Mouse (Mus musculus) G1E (cell line): ENCODE measurements at regions not wholly inside any gene's neighbourhood (a gene's known extent, or its start where the extent isn't known, plus 50 kb on each side); places are given as distances from the start of the nearest gene placed in this dataset.

ENCODE experiments used
- CTCF ChIP-seq: IDR thresholded peaks from 2 replicates; pipeline ENCODE4 v1.5.1; 2012; ENCODE audit warnings: low read depth, low read length, inconsistent platforms, mixed read lengths
- GATA1 ChIP-seq: IDR thresholded peaks from 2 replicates; pipeline ENCODE4 v1.6.1; 2012; ENCODE audit warnings: borderline replicate concordance, low read length, inconsistent platforms, mixed read lengths
- GATA2 ChIP-seq: IDR thresholded peaks from 2 replicates; pipeline ENCODE4 v1.6.1; 2012; ENCODE audit warnings: low read depth, low read length, inconsistent platforms, borderline replicate concordance

DNA sequence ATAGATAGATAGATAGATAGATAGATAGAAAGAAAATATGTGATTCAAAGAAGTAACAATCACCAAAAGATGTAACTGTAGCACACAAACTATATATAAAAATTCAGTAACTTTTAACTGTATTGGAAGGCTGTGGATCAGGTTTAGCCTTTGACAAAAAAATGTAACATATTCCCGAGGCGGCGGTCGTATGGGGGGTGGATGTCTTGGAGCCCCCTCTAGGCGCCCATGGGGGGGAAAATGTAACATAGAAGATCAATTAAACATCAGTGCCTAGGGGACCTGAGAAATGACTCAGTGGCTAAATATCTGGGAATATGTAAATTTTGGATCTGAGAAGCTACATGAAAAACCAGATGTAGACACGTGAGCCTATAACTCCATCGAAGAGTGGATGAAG lies 847.2 kb downstream of the Car8 start:
- no peak for TF ChIP-seq CTCF
- TF ChIP-seq GATA1, result no peak
- no peak for TF ChIP-seq GATA2
